Mouse (Mus musculus): Measurements from ENCODE around the gene Gpbar1.

Gpbar1 gene

GRCm38 (mm10) chr1:74278538-74278937 is at the start of gene Gpbar1:
Gene Gpbar1, plus strand, starts transcription at chr1:74278550.
- DNase-seq = no peak

- no peak for DNase-seq
These were observed 48.4 kb upstream of the Gpbar1 start for GRCm38 (mm10) chr1:74229942-74230341.

GRCm38 (mm10) chr1:74230992-74231391 is 47.4 kb upstream of the Gpbar1 start:
- DNase-seq = no peak

- peak; percentile 98 for DNase-seq
These were observed 42.3 kb upstream of the Gpbar1 start, which contains the start of gene Arpc2 for GRCm38 (mm10) chr1:74235938-74236589. Gene Arpc2, plus strand, starts transcription at chr1:74236084.

GRCm38 (mm10) chr1:74236590-74237317 is 41.6 kb upstream of the Gpbar1 start:
- DNase-seq = no peak

- DNase-seq = no peak
These were observed 40.7 kb upstream of the Gpbar1 start for GRCm38 (mm10) chr1:74237671-74238070.

GRCm38 (mm10) chr1:74238136-74238535 is 40.2 kb upstream of the Gpbar1 start:
- DNase-seq = no peak

- DNase-seq = peak; percentile 28
These were observed 39.2 kb upstream of the Gpbar1 start for GRCm38 (mm10) chr1:74239162-74239561.

- DNase-seq = peak; percentile 38
These were observed 38.7 kb upstream of the Gpbar1 start for GRCm38 (mm10) chr1:74239618-74240017.

GRCm38 (mm10) chr1:74240311-74240710 is 38.0 kb upstream of the Gpbar1 start:
- no peak for DNase-seq

- no peak for DNase-seq
These were observed 37.5 kb upstream of the Gpbar1 start for GRCm38 (mm10) chr1:74240832-74241231.

GRCm38 (mm10) chr1:74245525-74245924 is 32.8 kb upstream of the Gpbar1 start:
- no peak for DNase-seq

- peak; percentile 47 for DNase-seq
These were observed 29.6 kb upstream of the Gpbar1 start for GRCm38 (mm10) chr1:74248799-74249198.

- peak; percentile 54 for DNase-seq
These were observed 28.9 kb upstream of the Gpbar1 start for GRCm38 (mm10) chr1:74249331-74249980.

GRCm38 (mm10) chr1:74250096-74250495 is 28.3 kb upstream of the Gpbar1 start:
- no peak for DNase-seq

GRCm38 (mm10) chr1:74255704-74256345 is 22.5 kb upstream of the Gpbar1 start:
- DNase-seq = no peak

GRCm38 (mm10) chr1:74256782-74257181 is 21.6 kb upstream of the Gpbar1 start:
- no peak for DNase-seq

- DNase-seq = no peak
These were observed 15.8 kb upstream of the Gpbar1 start for GRCm38 (mm10) chr1:74262510-74262909.

GRCm38 (mm10) chr1:74268750-74269149 is 9.6 kb upstream of the Gpbar1 start:
- DNase-seq = no peak

GRCm38 (mm10) chr1:74271659-74272058 is 6.7 kb upstream of the Gpbar1 start:
- no peak for DNase-seq

- DNase-seq = no peak
These were observed 3.3 kb upstream of the Gpbar1 start for GRCm38 (mm10) chr1:74275015-74275414.

GRCm38 (mm10) chr1:74277041-74277440 is 1.3 kb upstream of the Gpbar1 start:
- no peak for DNase-seq

- DNase-seq = no peak
These were observed 340 bp upstream of the Gpbar1 start for GRCm38 (mm10) chr1:74277883-74278537.
